Mouse (Mus musculus) thymus, adult 2 months (tissue): Measurements from ENCODE around the gene Ntn1. TPM values are rescaled to one million over a fixed set of nuclear protein-coding genes. Genes with fewer than 3 reads are reported as not detected.

Experiments used
- DNase-seq: peaks from one replicate; pipeline ENCODE4 v3.0.0; 2021
- H3K27ac ChIP-seq: fragments of 200-500 bp; 2 replicates; pipeline ENCODE4 v1.5.1; 2012; ENCODE audit warnings: low read length, control low read depth; ENCODE audit not compliant: control insufficient read depth, insufficient read depth
- H3K27me3 ChIP-seq: fragments of 200-500 bp; 2 replicates; pipeline ENCODE4 v1.6.1; 2012; ENCODE audit warnings: mild to moderate bottlenecking, low read length, moderate library complexity, mixed read lengths; ENCODE audit not compliant: control insufficient read depth, insufficient read depth
- H3K36me3 ChIP-seq: fragments of 200-500 bp; 2 replicates; pipeline ENCODE4 v1.6.1; 2012; ENCODE audit warnings: mild to moderate bottlenecking, low read length, moderate library complexity; ENCODE audit not compliant: control insufficient read depth, insufficient read depth
- H3K4me1 ChIP-seq: fragments of 200-500 bp; replicated peaks from 2 replicates; pipeline ENCODE4 v1.6.1; 2012; ENCODE audit warnings: low read length; ENCODE audit not compliant: control insufficient read depth, insufficient read depth
- H3K4me3 ChIP-seq: fragments of 200-500 bp; 2 replicates; pipeline ENCODE4 v1.5.1; 2012; ENCODE audit warnings: mild to moderate bottlenecking, low read length, control low read depth, moderate library complexity; ENCODE audit not compliant: control insufficient read depth, insufficient read depth
- CTCF ChIP-seq: fragments of 200-500 bp; IDR thresholded peaks from 2 replicates; pipeline ENCODE4 v1.5.1; 2012; ENCODE audit warnings: mild to moderate bottlenecking, control low read depth, low read length, moderate library complexity, borderline replicate concordance; ENCODE audit not compliant: control insufficient read depth, poor library complexity, insufficient read depth; ENCODE audit errors: extremely low read depth
- POLR2A ChIP-seq: fragments of 200-500 bp; IDR thresholded peaks from 2 replicates; pipeline ENCODE4 v1.6.1; 2012; ENCODE audit warnings: mild to moderate bottlenecking, low read length, control low read depth, moderate library complexity; ENCODE audit not compliant: control insufficient read depth, poor library complexity, insufficient read depth; ENCODE audit errors: extremely low read depth
- WGBS: fragments of 180-500 bp; shearing (Covaris S2); methylation state at CpG from one replicate; pipeline ENCODE4 v1.1.7; 2018; 5-methylcytosine and 5-hydroxymethylcytosine counted together
- polyA plus RNA-seq: library from polyadenylated mRNA; depleted of rRNA; stranded (reverse); fragments of >200 nt; gene quantifications from 2 replicates; pipeline ENCODE4 v1.2.3, GENCODE M21; 2012

Gene Ntn1
- polyA plus RNA-seq, 1 experiment = 16.6 TPM

- H3K4me1 ChIP-seq = peaks cover 81% of the 10 kb centered on the region
- no peaks in the 10 kb centered on the region for H3K27me3 ChIP-seq
- 30% methylated on average over 10 of the region's 10 CpGs for WGBS
- no peak overlapping the region for H3K4me3 ChIP-seq
- H3K36me3 ChIP-seq = no peaks in the 10 kb centered on the region
- no peak for DNase-seq
- TF ChIP-seq CTCF (no peak), POLR2A (no peak)
- H3K27ac ChIP-seq = peak overlapping the region; percentile 90
Measured at GRCm38 (mm10) chr11:68203658-68204315, 196.8 kb downstream of the Ntn1 start.

DNA sequence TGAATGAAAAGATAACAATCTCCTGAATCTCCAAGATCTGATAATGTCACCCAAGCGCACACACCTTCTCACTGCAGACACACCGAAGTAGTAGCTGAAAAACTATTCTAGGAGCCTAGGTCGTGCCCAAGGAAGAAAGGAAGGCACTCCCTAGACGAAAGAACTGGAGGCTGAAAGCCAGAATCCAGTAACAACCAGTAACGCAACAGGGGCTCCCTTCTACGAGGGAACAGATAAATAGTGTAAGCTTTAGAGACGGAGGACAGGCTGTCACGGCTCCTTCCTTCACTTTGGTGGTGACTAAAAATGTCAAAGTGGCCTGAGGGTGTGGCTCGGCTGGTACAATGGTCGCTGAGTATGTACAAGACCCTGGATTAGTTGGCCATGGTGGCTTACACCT is 198.1 kb downstream of the Ntn1 start:
- WGBS = 68% methylated on average over 10 of the region's 10 CpGs
- H3K27me3 ChIP-seq = no peaks in the 10 kb centered on the region
- no peaks in the 10 kb centered on the region for H3K36me3 ChIP-seq
- H3K27ac ChIP-seq = peak overlapping the region; percentile 96
- peaks cover 79% of the 10 kb centered on the region for H3K4me1 ChIP-seq
- no peak for DNase-seq
- H3K4me3 ChIP-seq = no peak overlapping the region
- no peak for TF ChIP-seq CTCF
- TF ChIP-seq POLR2A = no peak

GRCm38 (mm10) chr11:68201811-68202459 is 198.7 kb downstream of the Ntn1 start:
- no peaks in the 10 kb centered on the region for H3K27me3 ChIP-seq
- no peak overlapping the region for H3K4me3 ChIP-seq
- no peak for TF ChIP-seq POLR2A
- no peak for TF ChIP-seq CTCF
- WGBS = 92% methylated on average over 10 of the region's 10 CpGs
- H3K27ac ChIP-seq = peak overlapping the region; percentile 96
- H3K4me1 ChIP-seq = peaks cover 82% of the 10 kb centered on the region
- DNase-seq = no peak
- H3K36me3 ChIP-seq = no peaks in the 10 kb centered on the region

DNA sequence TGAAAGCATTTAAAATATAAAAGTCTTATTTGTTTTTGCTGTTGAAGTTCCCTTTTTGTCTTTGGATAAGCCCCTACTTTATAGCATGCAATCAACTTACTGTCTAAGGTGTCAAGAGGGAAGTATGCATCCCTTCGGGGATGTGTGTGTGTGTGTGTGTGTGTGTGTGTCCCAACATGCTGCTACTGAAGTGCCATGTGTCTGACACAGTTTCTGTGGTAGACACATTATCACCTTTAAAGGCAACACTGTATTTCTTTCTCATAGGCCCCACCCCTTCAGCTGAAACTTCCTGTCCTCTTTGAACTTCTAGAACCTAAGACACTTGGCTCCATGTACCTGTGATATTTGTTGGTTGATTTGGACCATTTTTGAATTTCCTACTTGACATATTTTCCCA is 199.6 kb downstream of the Ntn1 start:
- Histone ChIP-seq H3K36me3 (no peaks in the 10 kb centered on the region), H3K27me3 (no peaks in the 10 kb centered on the region), H3K4me1 (peaks cover 87% of the 10 kb centered on the region), H3K27ac (peak overlapping the region; percentile 100), H3K4me3 (no peak overlapping the region)
- 3% methylated on average over 1 of the region's 1 CpGs for WGBS
- no peak for TF ChIP-seq CTCF
- no peak for TF ChIP-seq POLR2A
- no peak for DNase-seq

DNA sequence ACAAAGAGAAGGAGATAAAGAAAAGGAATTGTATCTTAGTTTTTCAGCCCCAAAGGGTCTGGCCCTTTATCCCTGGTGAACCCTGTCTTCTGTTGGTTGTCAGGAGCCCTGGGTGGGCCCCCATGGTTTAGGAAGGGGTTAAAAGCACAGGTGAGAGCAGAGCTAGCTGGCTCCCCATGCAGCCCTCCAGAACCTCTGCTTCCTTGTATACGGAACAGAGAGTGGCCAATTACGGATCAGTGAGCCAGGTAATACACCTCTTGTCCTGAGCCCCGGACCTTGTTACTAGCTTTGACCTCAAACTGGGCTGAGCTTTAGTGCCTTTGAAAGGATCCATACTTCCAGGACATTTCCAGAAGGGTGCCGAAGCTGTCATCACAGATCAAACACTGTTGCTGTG is 200.1 kb downstream of the Ntn1 start:
- Histone ChIP-seq H3K27me3 (no peaks in the 10 kb centered on the region), H3K27ac (peak overlapping the region; percentile 100), H3K4me1 (peaks cover 87% of the 10 kb centered on the region), H3K4me3 (no peak overlapping the region), H3K36me3 (no peaks in the 10 kb centered on the region)
- no peak for TF ChIP-seq CTCF
- TF ChIP-seq POLR2A = no peak
- whole genome bisulfite sequencing = 57% methylated on average over 4 of the region's 4 CpGs
- no peak for DNase-seq

- H3K4me1 ChIP-seq = peaks cover 87% of the 10 kb centered on the region
- peak overlapping the region; percentile 100 for H3K27ac ChIP-seq
- 0 out of 2 replicates have a peak, but pooled peaks have one; percentile 45 for TF ChIP-seq CTCF
- TF ChIP-seq POLR2A = peak; percentile 83
- 2% methylated on average over 10 of the region's 10 CpGs for WGBS
- H3K36me3 ChIP-seq = no peaks in the 10 kb centered on the region
- DNase-seq = peak; percentile 88
- H3K4me3 ChIP-seq = no peak overlapping the region
- no peaks in the 10 kb centered on the region for H3K27me3 ChIP-seq
Measured at GRCm38 (mm10) chr11:68199801-68200423, 200.7 kb downstream of the Ntn1 start.
